Mouse (Mus musculus) gastrocnemius, adult 18-20 months (tissue): ENCODE results near the gene Zan. TPM values are rescaled to one million over a fixed set of nuclear protein-coding genes. Genes with fewer than 3 reads are reported as not detected.

Experiments used
- DNase-seq: peaks from one replicate; pipeline ENCODE4 v3.0.0; 2021; ENCODE audit warnings: low spot score
- total RNA-seq, 2 experiments: library from RNA; stranded (reverse); gene quantifications; 2 replicates each; pipeline ENCODE4 v1.2.3; 2021

The Zan gene
- total RNA-seq, 2 experiments from 2014 or later: 0.07 TPM; not detected in 1

DNA sequence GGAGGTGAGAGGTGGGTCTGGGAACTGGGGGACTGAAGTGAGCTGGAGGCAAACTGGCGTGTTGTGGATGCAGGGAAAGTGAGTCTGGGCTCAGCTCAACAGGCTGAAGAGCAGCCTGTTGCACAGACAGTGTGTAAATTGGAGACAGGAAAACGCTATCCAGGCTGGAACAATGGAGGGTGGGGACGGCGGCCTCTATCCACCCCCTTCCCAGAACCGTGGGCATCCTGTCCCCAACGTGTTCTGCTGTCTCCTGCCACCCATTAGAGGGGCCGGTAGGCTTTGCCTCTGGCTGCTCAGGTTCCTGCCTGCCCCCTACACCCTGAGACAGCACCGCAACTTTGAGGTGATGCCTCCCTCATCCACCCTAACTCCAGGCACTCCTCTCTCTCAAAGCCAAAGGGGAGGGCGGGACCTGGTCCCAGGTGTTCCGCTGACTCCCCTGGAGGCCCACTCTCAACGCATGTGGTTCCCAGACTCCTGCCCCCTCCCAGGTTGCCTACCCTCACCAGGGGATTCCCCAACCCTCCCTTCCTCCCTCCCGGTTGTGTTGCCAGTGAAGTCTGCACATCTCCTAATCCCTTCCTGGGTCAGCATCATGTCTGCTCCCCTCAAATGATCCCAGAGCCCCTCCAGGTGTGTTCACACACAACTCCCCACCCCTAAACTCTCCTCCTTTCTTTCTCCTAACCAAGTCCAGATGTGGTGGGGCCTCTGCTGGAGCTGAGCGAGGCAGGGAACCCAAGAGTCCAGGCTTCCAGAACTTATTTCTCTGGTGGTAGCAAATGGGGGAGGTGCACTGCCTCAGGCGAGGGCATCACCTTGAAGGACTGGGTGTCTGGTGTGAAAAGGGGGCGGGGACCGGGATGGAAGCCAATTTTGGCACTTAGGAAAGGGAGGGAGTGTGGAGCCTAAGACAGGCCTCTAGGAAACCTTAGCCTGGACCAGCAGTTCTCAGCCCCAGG is 124.6 kb downstream of the Zan start:
- DNase-seq: no peak

DNA sequence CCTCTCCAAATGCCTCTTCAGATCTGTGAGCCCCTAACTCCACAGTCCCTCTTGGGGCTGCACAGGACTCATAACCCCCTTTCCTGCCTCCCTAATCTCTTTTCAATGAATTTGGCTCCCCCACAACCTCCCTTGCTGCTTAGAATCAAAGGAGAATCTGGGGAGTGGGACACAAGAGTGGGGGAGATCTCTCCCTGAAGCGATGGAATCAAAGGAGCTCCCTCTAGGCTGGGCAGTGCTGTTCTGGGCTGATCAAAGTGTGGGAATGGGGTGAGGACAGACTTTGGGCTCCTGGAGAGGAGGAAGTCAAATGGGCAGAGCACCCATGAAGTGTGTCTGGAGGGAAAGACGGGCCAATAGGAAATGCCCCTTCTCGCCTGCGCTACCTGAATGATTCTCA is 125.5 kb downstream of the Zan start:
- no peak for DNase-seq

DNA sequence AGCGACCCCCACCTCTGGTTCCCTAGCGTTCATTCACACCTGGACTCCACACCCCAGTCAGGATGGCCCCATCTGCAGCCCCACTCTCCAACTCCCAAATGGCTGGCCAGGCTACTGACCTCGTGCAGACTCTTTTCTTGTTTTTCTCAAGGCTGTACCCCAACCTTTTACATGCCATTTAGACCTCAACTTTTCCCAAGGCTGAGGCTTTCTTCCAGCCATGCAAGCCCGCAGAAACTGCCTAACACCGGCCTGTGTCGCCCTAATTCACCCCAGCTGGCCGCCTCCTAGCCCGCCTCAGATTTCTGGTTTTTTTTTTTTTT is 125.8 kb downstream of the Zan start:
- no peak for DNase-seq

DNA sequence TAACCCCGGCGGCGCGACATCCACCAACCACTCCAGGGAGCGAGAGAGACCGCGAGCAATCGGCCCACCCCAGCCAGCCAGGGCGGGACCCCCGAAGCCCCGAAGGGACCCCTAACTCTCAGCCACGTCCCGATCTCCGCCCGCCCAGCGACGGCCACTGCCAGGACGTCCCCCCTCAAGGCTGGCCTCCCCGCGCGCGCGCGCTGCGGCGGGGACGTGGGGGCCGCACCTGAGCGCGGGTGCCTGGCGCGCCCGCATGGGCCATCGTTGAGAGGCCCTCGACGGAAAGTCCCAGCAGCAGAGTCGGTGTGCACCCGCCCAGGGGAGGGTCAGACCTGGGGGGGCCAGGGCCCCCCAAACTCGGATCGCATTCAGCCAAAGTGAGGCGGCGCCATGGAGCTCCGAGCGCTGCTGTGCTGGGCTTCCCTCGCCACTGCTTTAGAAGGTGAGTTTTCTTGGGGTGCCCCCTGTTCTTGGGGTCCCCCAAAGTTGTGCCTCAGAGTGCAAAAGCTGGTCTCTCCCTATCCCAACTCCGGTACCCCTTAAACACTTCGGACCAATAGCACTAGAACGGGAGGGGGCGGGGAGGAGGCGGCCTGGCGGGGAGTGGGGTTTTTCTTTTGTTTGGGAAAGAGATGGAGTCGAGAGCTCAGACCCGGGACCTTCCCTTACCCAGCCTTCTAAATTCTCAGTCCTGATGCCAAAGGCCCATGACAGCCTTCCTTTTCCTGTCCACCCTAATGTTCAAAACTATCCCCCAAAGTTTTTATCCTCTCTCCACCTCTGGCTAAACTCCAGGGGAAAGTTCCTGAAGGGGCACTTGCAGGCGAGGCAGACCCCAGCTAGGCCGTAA is 126.4 kb downstream of the Zan start:
- peak; percentile 10 for DNase-seq

DNA sequence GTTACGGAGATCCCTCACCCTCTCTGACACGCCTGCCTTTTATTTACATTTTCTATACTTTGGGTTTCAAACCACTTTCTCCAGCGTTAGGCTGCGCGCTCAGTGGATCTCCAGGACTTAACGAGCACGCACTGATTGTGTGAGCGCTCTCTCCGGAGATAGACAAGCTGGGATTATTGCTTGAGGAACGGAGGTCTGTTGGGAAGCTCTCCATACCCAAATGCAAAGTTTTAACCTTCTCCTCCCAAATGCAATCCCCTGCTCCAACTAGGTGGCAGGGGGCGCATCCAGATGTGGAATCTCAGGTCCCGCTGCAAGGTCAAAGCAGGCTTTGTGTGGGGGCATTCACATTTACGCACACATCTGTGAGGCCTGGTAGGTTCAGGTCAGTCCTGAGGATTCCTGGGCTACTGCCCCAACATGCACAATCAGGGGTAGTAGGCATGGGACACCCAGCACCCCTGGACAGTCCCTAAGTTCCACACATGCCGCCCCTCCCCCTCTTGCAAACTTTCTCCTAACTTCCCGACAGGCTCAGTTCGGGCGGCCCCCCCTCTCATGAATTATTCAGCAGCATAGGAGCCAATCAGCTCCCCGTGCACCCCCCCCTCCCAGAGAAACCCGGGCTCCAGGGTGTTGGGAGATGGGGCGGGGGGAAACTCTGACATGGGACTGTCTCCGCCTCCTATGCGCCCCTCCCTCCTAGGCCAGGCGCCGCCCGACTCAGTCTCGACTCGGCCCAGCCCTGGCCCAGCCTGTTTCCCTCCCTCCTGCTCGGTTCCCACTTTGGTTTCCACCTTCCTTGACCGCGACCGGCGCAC is 127.3 kb downstream of the Zan start, which contains the start of gene Ephb4:
Gene Ephb4, plus strand, starts transcription at position 726 of the 821 bp plus-strand sequence.
- peak; percentile 92 for DNase-seq

DNA sequence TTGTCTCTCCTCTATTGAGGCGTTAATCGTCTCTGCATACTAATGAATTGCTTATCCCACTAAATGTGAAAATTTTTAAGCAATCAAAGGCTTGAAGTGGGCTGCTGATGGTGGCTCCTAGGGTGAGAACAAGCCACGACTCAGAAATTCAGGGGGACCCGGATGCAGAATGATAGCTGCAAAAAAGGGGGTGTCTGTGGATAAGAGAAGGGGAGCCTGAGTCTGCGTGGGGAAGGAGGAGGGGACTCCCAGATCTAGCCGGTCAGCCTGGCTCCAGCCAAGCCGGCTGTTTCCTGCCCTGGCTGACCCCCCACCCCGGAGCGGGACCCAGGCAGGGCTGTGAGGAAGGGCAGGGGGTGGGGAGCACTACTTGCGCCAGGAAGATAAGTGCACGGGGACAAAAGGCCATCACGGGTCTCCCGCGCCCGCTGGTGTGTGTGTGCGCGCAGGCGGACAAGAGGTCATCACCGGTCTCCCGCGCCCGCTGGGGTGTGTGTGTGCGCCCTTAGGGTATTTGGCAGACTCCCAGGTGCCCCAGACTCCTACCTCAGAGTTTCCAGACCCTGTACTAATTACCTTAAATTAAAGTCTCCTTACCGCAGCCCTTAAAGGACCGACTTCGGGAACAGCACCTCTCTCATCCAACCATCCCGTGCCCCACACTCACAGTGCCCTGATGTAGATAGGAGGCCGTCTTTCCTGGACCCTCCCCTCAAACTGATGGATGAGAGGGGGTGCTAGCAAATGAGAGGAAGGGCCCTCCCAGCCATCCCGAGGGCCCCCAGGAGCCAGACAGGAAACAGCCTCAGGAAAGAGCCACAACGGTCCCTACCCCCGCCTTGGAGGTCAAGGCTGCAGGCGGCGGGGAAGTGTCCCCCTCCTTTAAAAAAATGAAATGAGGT is 128.1 kb downstream of the Zan start:
- peak; percentile 29 for DNase-seq

DNA sequence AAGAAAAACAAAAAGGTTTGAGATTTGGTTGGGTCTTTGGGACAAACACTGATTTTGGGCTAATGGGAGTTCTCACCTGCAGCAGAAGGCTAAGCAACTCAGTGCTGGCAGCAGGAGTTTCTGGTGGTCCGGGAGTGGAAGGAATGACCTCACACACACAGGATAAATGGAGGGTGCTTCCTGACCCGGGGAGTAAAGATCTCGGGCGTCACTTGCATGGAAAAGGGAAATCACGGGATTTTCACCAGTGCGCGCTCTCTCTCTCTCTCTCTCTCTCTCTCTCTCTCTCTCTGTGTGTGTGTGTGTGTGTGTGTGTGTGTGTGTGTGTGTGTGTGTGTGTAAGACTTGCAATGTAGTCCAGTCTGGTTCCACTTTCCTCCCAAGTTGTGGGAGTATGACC is 129.0 kb downstream of the Zan start:
- DNase-seq: no peak

DNA sequence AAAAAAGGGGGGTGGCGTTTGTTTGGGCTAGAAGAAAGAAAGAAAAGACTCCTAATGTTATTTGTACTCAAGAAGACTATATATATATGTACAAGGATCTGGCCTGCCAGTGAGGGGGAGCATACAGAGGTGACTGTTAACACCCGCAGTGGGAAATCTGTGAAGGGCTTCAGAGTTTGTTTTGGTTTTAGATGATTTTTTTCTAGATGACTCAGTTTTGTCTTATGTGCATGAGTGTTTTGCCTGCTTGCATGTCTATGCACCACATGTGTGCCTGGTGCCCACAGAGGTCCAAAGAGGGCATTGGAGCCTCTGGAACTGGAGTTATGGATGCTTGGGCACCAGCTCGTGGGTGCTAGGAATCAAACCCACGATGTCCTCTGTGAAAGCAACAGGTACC is 129.9 kb downstream of the Zan start:
- DNase-seq: no peak

DNA sequence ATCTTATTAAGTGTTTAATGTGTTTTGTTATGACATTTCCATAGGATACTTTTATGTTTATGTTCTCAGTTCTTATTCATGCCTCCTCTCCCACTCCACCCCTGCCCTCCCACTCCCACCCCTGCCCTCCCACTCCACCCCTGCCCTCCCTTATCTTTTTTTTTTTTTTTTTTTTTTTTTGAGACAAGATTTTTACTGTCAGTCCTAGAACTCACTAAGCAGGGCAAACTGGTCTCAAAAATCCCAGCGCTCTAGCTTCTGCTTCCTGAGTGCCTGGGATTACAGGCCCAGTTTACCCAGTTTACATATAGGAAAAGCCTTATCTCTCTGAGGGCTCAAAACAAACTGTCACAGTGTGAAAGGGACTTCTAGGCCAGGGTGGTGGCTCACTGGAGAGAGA is 130.5 kb downstream of the Zan start:
- DNase-seq: no peak

DNA sequence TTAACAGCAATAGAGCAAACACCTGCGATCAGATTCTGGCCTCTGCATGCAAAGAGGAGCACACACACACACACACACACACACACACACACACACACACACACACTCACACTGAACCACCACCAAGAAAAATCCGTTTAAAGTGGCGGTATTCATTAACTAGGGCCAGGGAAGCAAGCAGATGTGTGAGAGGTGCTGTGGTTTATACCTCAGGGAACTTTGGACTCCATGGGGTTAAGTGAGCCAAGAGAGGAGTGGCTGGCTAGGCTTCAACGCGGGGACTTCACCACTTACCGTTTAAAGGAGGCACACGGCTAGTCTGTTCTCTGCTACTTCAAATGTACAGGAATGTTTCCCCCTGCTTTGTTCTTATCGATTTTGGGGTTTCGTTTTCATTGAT is 131.0 kb downstream of the Zan start:
- no peak for DNase-seq

DNA sequence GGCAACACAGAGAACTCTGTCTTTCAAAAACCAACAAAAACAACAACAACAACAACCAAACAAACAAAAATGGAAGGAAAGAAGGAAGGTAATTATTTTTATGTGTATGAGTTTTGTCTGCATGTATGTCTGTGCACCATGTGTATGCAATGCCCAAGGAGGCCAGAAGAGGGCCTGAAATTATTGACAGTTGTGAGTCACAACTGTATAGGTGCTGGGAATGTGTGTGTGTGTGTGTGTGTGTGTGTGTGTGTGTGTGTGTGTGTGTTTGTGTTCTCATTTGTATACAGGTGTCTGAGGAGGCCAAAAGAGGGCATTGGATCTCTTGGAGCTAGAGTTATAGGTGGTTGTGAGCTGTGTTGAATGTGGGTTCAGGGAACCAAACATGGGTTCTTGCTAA is 133.0 kb downstream of the Zan start:
- DNase-seq: no peak

DNA sequence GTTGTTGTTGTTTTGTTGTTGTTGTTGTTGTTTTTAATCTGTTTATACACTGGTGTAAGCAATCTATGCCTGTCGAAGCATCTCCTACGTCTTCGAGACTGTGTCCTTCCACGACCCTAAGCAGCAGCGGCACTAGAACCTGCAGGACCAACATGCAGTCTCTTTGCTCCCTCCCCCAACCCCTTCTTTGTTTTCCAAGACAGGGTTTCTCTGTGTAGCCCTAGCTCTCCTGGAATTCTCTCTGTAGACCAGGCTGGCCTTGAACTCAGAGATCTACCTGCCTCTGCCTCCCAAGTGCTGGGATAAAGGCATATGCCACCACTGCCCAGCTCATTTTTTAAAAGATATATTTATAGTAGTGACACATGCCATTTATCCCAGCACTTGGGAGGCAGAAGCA is 133.5 kb downstream of the Zan start:
- no peak for DNase-seq

DNA sequence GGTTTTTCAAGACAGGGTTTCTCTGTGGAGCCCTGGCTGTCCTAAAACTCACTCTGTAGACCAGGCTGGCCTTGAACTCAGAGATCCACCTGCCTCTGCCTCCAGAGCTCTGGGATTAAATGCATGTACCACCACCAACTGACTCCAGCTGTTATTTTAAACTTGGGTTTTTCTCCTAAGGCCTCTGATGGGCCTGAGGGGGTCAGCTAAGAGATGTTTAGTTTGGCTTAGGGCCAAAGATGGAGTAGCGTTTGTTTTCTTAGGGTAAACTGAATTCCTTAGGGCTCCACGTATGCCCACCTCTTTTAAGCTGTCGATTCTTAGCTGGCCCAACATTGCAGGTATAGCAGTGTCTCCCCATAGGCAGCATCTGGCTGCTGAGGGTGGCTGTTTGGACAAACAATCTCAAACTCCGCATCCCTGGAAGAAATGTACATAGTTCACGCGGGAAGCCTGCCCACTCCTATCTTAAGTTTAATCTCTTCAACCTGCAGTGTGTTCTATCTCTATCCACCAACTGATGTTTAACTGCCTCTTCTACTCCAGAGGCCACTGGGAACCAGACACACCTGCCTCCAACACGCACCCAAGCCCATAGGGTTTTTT is 134.4 kb downstream of the Zan start:
- no peak for DNase-seq

DNA sequence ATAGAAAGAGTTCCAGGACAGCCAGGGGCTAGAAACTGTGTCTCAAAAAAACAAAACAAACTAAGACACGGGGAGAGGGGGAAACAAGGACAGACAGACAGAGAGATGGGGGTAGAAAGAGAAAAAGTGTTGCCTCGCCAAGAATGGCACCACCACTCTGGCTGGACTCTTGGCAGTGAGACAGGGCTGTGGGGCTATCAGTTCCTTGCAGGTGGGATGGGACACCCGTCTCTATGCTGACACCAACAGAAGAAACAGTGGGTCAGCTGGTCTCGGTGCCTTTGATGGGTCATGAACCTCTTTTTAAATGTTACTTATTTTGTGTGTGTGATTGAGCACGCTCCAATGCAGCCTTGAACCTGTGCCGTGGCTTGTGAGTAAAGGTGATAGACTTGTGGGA is 136.6 kb downstream of the Zan start:
- no peak for DNase-seq

DNA sequence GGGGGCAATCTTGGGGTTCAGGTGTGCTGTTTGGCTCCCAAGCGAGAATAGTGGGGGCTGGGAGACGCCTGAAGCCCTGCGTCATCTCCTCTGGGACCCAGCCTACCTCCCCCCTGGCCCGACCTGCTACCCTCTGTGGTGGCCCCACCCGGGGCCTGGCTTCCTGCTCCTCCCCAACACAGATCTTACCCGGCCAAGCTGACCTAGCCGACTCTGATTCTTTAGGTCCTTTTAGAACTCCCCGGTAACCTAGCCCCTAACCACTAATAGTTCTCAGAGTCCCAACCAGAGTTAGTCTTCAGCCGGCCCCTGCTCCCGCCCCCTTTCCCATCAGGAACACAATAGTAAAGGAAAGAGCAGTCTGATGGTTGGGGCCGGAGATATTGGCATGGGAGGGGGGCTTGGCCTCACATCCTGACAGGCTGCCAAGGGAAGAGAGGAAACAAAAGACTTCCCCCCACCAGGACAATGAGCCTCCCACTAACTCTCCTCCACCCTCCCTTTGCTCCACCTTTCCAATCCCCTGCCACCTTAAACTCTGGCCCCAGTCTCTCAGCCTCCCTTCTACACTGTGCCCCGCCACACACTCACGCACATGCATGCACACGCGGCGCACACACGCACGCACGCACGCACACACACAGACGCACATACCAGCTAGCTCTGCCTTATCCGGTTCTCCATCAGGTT is 137.4 kb downstream of the Zan start:
- peak; percentile 43 for DNase-seq

DNA sequence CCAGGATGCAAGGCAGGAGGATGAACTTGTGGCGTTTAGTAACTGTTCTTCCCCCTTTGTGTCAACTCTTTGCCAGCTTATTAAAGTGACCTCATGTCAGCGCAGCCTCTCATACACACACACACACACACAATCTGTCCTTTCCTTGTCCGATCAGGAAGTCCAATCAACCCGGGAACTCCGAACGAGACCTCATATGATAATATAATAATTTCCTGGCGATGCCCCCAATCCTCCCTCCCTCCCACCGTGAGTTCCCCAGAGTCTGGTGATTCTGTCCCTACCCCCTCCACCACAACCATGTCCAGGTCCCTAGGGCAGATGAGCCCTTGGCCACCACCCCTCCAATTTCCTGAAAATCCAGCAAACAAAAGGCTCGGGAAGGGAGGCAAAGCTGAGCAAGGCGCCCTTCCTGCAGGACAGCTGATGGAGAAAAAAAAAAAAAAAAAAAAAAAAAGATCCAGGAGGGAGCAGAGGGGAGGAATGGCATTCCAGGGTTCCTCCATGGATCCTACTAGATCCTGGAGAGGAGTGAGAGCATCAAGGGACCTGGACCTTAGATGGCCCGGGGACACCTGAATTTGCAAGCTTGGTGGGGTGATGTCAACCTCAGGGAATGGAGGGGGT is 138.1 kb downstream of the Zan start:
- peak; percentile 59 for DNase-seq

DNA sequence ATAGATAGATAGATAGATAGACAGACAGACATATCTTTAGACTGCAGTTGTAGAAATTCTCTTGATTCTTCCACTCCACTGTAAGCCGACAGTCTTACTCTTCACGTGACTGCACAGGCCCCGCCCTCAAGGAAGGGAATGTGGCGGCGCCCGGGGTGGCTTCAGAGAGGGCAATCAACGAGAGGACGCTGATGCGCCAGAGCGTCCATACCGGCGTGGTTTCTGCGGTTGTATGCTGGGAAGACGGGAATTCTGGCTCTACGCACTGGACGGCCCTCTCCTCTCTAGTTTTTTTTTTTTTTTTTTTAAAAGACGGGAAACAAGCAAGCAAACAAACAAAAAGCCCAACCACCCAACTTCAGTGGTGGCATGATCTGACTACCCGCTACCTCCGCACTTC is 138.6 kb downstream of the Zan start:
- DNase-seq: peak; percentile 94

DNA sequence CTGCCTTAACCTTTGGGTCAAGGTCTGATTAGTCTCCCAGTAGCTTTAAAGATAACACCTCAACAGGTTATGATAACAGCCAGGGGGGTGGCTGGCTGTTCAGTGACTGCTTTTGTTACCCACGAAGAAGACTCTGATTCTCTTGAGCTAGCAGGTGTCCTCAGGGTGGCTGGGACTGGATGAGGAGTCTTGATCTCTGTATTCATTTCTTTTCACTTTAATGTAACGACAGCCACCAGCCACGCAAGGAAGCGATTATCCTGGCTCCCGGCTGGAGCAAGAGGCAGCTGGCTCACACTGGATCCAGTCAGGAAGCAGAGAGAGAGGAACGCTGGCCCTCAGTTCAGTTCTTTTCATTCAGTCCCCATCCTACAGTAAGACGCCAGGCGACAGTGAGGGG is 139.7 kb downstream of the Zan start:
- no peak for DNase-seq

DNA sequence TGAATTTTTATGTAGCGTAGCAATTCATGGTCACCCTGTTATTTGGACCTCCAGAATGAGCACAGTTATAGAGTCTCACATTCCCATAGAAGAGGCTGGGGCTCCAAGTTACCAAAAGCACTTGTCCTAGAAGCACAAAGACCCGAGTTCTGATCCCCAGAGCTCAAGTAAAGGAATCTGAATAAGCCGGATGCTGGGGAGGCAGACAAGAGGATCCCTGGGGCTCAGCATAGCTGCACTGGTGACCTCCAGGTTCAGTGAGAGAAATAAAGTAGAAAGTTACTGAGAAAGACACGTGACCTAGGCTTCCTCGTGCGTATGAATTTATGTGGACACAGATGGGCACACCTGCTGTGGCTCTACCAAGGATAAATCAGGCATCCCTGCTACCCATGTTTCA is 141.8 kb downstream of the Zan start:
- no peak for DNase-seq
